Mouse (Mus musculus) retina, postnatal 7 days (tissue): ENCODE measurements around the gene Gpatch8.

Experiments used
- DNase-seq: peaks from one replicate; pipeline ENCODE4 v3.0.0-alpha.2; 2012; ENCODE audit warnings: low read depth, low spot score

Gene Gpatch8

GRCm38 (mm10) chr11:102434816-102435705 is 121.1 kb downstream of the Gpatch8 start:
- DNase-seq, result no peak

GRCm38 (mm10) chr11:102434406-102434805 is 121.8 kb downstream of the Gpatch8 start:
- peak; percentile 86 for DNase-seq

GRCm38 (mm10) chr11:102433866-102434265 is 122.3 kb downstream of the Gpatch8 start:
- no peak for DNase-seq

GRCm38 (mm10) chr11:102432896-102433295 is 123.3 kb downstream of the Gpatch8 start:
- DNase-seq, result no peak

- no peak for DNase-seq
These were observed 123.9 kb downstream of the Gpatch8 start for GRCm38 (mm10) chr11:102432115-102432843.

GRCm38 (mm10) chr11:102431728-102432114 is 124.5 kb downstream of the Gpatch8 start:
- DNase-seq, result no peak

GRCm38 (mm10) chr11:102431018-102431645 is 125.1 kb downstream of the Gpatch8 start:
- DNase-seq, result peak; percentile 64

- DNase-seq, result peak; percentile 77
These were observed 125.8 kb downstream of the Gpatch8 start, which contains the start of gene Grn for GRCm38 (mm10) chr11:102430121-102431017. Gene Grn (plus strand): TSS chr11:102430315.

- DNase-seq, result no peak
These were observed 126.6 kb downstream of the Gpatch8 start for GRCm38 (mm10) chr11:102429551-102429950.

GRCm38 (mm10) chr11:102428981-102429540 is 127.1 kb downstream of the Gpatch8 start:
- DNase-seq, result no peak
